Mouse (Mus musculus) hindbrain, embryonic 12.5 days (tissue): ENCODE results near the gene Higd1b. TPM values are rescaled to one million over a fixed set of nuclear protein-coding genes. Genes with fewer than 3 reads are reported as not detected.

Source experiments
- ATAC-seq: fragments of 200-750 bp; cut with Nextera tagmentation; 2 replicates; pipeline ENCODE4 v1.8.0; 2017; ENCODE audit warnings: moderate TSS enrichment; ENCODE audit not compliant: low FRiP score
- H3K27ac ChIP-seq: fragments of 300-500 bp; sonication (generic); 2 replicates; pipeline ENCODE4 v1.5.1; 2016; ENCODE audit warnings: mild to moderate bottlenecking
- H3K27me3 ChIP-seq: fragments of 300-500 bp; sonication (generic); 2 replicates; pipeline ENCODE4 v1.6.1; 2016; ENCODE audit warnings: mild to moderate bottlenecking
- H3K36me3 ChIP-seq: fragments of 300-500 bp; sonication (generic); 2 replicates; pipeline ENCODE4 v1.6.1; 2016; ENCODE audit warnings: mild to moderate bottlenecking
- H3K4me1 ChIP-seq: fragments of 300-500 bp; sonication (generic); 2 replicates; pipeline ENCODE4 v1.6.1; 2016
- H3K4me2 ChIP-seq: fragments of 300-500 bp; sonication (generic); replicated peaks from 2 replicates; pipeline ENCODE4 v1.6.1; 2016; ENCODE audit warnings: mild to moderate bottlenecking
- H3K4me3 ChIP-seq: fragments of 300-500 bp; sonication (generic); 2 replicates; pipeline ENCODE4 v1.5.1; 2016; ENCODE audit warnings: mild to moderate bottlenecking
- H3K9ac ChIP-seq: fragments of 300-500 bp; sonication (generic); 2 replicates; pipeline ENCODE4 v1.6.1; 2016; ENCODE audit warnings: mild to moderate bottlenecking, moderate library complexity
- H3K9me3 ChIP-seq: fragments of 300-500 bp; sonication (generic); replicated peaks from 2 replicates; pipeline ENCODE4 v1.6.1; 2016; ENCODE audit warnings: mild to moderate bottlenecking
- WGBS: fragments of 180-500 bp; shearing (Covaris S2); methylation state at CpG from one replicate; pipeline ENCODE4 v1.1.7; 2016; 5-methylcytosine and 5-hydroxymethylcytosine counted together
- polyA plus RNA-seq: library from polyadenylated mRNA; unstranded; fragments of >200 nt; fragmentation: Nextera tagmentation; extraction: Ambion mirVana; gene quantifications from 2 replicates; pipeline ENCODE4 v1.2.1, GENCODE M21; 2016

Gene Higd1b
- polyA plus RNA-seq, 1 experiment from 2014 or later, result not detected

DNA sequence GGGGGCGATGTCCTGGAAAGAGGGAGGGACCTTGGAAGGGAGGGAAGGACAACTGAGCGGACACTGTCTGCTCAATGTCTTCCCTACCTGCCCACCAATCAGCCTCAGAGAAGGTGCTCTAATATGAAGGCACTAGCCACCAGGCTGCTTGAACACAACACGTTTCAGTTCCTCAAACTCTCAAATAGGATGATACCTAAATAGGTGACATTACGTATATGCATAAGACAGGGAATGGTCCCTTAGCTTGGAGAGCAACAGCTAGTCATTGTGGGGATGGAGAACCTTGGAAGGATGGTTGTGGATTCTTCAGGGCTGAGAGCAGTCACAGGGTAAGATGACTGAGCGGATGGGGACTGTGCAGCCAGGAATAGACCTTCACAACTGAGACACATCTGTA lies 51.8 kb downstream of the Higd1b start:
- no peak overlapping the region for H3K4me3 ChIP-seq
- no peak overlapping the region for H3K27ac ChIP-seq
- no peak overlapping the region for H3K9ac ChIP-seq
- WGBS, result 83% methylated on average over 5 of the region's 5 CpGs
- H3K9me3 ChIP-seq, result no peaks in the 10 kb centered on the region
- H3K27me3 ChIP-seq, result peaks cover 57% of the 10 kb centered on the region
- H3K4me2 ChIP-seq, result no peak overlapping the region
- H3K4me1 ChIP-seq, result peaks cover 5% of the 10 kb centered on the region; the same call in 1 of the 2 replicates
- no peak for ATAC-seq
- H3K36me3 ChIP-seq, result no peaks in the 10 kb centered on the region

Other genes with a start within 250 kb of the Higd1b start
- gene Fzd2, start 231.5 kb upstream of the Higd1b start, polyA plus RNA-seq, result 39.9 and 40.8 TPM in 2 replicates
- 0.82 and 1.1 TPM in 2 replicates for gene Meioc, start 172.1 kb upstream of the Higd1b start, polyA plus RNA-seq
- 44.0 and 48.0 TPM in 2 replicates for gene Ccdc43, start 138.1 kb upstream of the Higd1b start, polyA plus RNA-seq
- 33.3 and 35.3 TPM in 2 replicates for gene Adam11, start 74.4 kb upstream of the Higd1b start, polyA plus RNA-seq
- gene Gjc1, start 16.1 kb upstream of the Higd1b start, polyA plus RNA-seq, result 77.6 and 81.3 TPM in 2 replicates
- 208 TPM in 2 replicates for gene Eftud2, start 45.1 kb downstream of the Higd1b start, polyA plus RNA-seq
- gene Ccdc103, start 45.4 kb downstream of the Higd1b start, polyA plus RNA-seq, result 1.7 and 3.4 TPM in 2 replicates
- not detected in 2 replicates for gene Fam187a, start 49.3 kb downstream of the Higd1b start, polyA plus RNA-seq
- 0.12 TPM in 1 of 2 replicates, not detected in the other for gene Gfap, start 65.1 kb downstream of the Higd1b start, polyA plus RNA-seq
- 6.6 and 7.8 TPM in 2 replicates for gene Kif18b, start 89.3 kb downstream of the Higd1b start, polyA plus RNA-seq
- 11.7 and 13.2 TPM in 2 replicates for gene C1ql1, start 110.8 kb downstream of the Higd1b start, polyA plus RNA-seq
- gene Nmt1, start 192.3 kb downstream of the Higd1b start, polyA plus RNA-seq, result 38.6 and 40.3 TPM in 2 replicates
- gene Dcakd, start 192.5 kb downstream of the Higd1b start, polyA plus RNA-seq, result 160 and 161 TPM in 2 replicates